Mouse (Mus musculus) megakaryocyte-erythroid progenitor cell, adult 5-6 weeks (primary cell): Measurements from ENCODE around the gene Sltm. TPM values are rescaled to one million over a fixed set of nuclear protein-coding genes. Genes with fewer than 3 reads are reported as not detected.
A peak's percentile ranks its signal among the peaks of the same experiment; 100 is the strongest.

ENCODE experiments used
- ATAC-seq: replicated peaks from 2 replicates; pipeline ENCODE4 v1.8.0; 2016; ENCODE audit warnings: mild to moderate bottlenecking, inconsistent platforms; ENCODE audit not compliant: severe bottlenecking, poor library complexity, low FRiP score, low TSS enrichment
- total RNA-seq, 2 experiments: library from RNA; stranded (forward) in 1 of 2; stranded (reverse) in 1 of 2; fragments of 200-1000, 215-1000 nt in 1 of 2; fragments of >200 nt in 1 of 2; fragmentation: Nextera tagmentation in 1 of 2; gene quantifications; 2 replicates each; pipeline ENCODE4 v1.2.3; 2014 to 2017

The Sltm gene
- 95.7 and 102 TPM in 2 replicates for total RNA-seq (2014; fragmentation: Nextera tagmentation)
- total RNA-seq (2017), result 122 and 145 TPM in 2 replicates

DNA sequence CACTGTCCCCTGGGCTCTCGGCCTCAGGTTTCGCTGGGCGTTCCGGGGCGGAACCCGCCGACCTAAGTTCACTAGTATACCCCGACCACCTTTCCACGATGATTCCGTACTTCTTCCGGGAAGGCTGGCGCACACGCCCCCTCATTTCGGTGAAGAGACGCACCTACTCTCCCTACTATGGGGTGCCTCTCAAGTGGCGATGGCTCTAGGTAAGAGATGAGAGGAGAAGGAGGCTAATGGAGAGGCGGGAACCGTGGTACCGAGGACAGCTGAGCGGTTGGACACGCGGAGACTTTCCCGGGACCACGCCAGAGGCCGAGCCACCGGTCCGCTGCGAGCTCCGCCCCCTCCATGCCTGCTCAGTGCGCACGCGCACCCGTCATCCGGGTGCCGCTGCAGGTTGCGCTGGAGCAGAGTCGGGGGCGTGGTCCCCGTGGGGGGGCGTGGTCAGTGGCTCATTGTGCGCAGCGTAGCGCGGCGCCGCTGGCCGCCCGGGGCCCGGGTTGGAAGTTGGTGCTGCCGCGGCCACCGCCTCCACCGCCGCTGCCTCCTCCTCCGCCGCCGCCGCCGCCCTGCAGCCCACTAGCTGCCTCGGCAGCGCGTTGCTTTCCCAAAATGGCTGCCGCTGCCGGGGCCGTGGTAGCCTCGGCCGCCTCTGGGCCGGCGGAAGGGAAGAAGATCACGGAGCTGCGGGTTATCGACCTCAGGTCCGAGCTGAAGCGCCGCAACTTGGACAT lies at the start of gene Sltm:
Gene Sltm, plus strand, starts transcription at position 450 of the 737 bp plus-strand sequence.
- ATAC-seq, result peak; percentile 90

DNA sequence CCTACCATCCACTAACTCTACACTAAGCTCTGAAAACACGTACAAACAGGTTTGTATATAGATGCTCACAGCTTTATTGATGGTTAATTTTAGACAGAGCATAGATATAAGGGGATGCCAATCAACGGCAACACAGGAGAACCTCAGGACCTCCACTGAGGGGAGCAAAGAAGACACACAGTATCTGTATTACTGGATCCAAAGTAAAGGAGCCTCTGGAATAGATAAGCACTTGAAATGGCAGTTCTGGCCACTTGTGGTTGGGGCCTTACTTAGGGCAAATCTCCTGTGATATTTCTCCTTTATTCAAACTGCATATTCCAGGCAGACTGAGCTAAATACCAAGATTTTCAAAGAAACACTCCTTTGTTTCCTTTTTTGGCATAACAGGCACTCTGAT lies 49.5 kb upstream of the Sltm start:
- peak; percentile 71; the same call in 1 of the 2 replicates for ATAC-seq

DNA sequence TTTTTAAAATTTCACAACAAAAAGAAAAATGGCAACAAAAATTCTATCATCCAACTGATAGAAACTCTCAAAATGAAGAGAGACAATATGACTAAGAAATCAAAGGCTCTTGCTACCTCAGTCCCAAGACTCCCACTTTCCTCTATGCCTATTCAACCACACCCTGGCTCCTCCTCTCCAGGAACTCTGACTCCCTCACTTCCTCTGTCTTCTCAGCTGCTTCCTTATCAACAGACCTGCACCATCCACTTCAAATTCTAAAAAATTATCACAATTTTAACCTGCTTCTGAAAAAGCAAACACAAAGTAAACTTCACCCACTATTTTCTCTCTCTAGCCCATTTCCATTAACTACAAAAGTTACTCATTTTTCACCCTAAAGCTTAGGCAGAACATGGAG lies 45.6 kb upstream of the Sltm start:
- ATAC-seq, result 0 out of 2 replicates have a peak, but pooled peaks have one; percentile 47

DNA sequence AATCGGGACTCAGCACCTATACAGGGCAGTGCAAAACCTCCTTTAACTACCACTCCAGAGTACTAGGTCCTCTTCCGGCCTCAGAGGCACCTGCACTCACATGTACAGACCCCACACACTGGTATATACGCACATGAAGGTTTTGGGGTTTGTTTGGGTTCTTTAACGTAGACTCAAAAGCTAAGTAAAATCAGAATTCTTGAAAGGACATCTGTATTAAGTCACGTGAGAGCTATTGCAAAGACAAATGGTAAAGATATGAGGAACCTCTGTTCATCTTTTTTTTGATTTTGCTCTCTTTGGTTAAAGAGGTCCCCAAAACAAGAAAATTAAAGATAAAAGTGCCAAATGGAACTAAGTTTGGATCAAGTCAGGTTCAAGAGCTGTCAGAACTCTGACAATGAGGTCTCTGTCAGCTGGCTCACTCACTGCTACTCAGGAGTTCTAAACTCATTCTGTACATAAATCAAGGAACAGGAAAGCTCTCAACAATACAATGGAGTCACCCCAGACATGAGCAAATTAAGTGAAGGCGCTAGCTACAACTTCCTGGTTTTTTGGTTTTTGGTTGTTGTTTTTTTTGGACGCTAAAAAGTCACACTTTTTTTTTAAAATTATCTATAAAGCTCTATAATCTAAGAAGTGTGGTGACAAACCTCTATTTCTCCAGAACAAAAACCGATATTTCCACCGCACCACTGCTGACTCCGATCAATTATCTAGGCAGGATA lies 40.1 kb upstream of the Sltm start:
- 0 out of 2 replicates have a peak, but pooled peaks have one; percentile 32 for ATAC-seq

DNA sequence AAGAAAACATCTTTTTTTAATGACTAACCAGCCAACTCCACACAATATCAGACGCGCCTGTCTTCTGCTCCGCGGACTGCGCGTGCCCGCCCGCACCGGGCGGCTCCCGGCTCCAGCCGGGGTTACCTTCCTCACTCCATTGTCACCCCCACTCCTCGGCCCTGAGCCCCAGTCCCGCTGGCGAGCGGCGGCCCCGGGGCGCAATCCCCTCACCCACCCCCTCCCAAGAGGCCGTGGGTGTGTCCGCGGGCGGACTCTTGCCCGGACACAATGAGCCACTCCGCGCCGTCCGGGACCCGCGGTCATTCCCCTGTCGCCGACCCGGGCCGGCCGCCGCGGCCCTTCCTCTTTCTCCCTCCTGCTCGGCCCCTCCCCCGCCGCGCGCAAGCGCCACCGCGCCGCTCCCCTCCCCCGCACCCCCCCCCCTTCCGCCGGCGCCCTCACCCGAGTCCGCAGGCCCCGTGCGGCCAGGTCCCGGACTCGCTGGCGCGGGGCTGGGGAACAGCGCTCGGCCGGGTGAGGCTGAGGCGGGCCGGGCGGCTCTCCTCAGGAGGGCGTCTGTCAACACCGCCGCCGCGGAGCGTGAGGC lies 39.4 kb upstream of the Sltm start:
- ATAC-seq, result peak; percentile 67

DNA sequence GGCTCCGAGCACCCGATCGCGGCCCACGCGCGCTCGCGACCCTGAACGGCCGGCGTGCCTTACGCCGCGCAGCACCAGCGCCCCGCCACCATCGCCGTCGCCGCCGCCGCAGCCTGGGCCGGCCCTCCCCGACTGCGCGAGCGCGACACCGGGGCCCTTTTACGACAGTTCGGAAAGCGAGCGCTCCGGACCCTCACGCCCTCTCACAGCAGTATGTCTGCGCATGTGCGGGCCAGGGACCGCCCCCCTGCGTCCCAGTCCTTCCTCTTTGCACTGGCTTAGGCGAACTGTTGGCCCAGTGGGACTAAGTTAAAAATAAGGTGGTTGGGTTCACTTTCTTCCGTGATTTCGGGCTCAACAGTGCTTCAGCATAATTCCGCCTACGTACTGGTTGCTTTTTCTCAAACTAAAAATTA lies 38.9 kb upstream of the Sltm start, which contains the start of gene Rnf111:
Gene Rnf111, minus strand, starts transcription at position 100 of the 416 bp plus-strand sequence.
- ATAC-seq, result peak; percentile 98

DNA sequence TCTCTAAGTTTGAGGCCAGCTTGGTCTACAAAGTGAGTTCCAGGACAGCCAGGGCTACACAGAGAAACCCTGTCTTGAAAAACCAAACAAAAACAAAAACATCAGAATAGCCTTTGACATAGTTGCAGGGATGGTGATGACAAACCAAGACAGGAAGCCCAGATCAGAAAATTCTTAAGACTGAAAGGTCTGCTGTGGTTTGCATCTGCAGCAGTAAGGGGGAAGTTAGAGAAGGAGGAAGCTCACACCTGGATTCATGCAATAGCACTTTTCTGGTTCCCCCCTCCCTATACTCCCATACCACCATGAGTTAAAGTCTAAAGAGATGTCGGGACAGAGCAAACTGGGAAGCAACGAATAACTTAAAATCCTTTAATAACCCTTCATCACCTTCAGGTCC lies 36.4 kb upstream of the Sltm start:
- no peak for ATAC-seq

DNA sequence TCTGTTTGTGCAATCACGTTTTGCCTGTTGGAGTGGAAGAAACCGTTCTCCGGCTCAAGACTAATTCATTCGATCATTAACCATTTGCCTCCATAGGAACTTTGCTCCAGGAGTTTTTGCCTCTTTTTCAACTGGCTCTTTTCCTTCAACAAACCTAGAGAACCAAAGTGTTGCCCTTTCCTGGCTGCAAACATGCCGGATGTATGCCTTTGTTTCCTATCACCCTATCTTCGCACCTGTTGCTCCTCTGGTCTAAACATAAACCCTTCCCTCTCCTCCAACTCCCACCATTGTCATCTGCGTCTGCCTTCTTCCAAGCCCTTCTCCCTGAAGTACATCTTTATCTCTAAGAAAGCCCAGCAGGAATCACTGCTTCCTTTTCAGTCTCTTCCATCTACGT lies 35.8 kb upstream of the Sltm start:
- ATAC-seq, result no peak

DNA sequence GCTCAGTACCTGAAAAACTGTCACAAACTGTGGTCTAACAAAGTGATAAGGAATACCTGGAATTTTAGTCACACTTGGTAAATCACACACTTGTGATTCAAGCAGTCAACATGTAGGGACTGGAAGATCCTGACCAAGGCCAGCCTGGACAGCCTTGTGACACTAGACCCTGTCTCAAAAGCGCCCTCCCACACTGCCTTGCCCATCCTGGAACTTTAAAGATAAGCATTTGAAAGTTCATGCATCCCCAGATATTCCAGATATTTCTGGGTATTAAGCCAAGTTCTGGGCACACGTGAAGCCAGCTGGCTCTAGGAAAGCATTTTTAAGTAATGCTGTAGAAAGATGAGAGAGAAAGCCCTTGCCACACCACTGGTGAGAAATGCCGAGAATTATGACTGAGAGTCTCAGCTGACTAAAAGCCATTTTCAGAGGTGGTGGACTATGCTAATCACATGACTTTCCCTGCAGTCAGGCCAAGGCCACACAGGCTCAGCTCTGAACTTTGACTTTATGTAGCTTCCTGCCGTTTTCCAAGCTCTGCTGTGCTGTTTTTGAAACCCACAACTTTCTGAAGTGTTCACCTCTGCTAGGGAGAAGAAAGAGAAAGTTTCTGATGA lies 32.5 kb upstream of the Sltm start:
- ATAC-seq, result no peak

DNA sequence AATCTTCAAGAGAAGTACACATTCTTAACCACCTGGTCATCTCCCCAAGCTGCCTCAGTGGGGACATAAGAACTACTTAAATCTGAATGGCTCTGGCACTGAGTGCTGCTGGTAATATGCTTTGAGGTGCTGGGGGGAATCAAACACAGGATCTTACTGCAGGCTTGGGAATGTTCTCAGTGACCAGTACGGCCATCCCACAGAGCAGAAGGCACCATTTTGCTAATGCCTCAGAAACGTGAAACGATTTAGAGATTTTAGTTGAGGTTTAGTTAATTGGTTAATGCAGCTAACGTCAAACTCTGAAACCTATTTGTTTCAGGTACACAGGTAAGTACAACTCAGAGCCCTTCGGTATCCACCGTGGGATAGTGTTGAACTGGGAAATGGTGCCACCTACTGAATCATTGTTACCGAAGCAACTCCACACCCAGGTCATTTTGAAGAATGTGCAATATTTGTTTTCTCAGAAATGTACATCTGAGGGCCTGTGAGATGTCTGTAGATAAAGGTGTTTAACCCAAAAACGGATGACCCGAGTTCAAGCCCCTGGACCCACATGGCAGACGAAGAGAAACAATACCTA lies 31.5 kb upstream of the Sltm start:
- no peak for ATAC-seq

DNA sequence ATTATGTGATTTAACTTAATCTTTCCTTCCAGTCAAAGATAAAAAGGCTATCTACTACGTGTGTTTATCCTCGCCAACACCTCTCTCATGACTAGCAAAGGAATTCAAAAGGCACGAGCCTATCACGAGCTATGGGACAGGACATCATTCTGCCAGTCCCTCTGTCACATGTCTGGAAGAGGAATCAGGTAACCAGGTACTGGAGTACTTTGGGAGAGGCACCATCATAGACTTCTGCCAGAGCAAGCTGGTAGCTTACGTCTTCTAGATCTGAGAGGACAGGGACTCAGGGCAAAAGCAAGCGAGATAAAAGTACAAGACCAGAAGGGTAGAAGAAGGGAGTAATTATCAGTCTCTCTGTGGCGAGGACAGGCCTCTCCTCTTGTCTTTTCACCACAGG lies 30.9 kb upstream of the Sltm start:
- no peak for ATAC-seq

DNA sequence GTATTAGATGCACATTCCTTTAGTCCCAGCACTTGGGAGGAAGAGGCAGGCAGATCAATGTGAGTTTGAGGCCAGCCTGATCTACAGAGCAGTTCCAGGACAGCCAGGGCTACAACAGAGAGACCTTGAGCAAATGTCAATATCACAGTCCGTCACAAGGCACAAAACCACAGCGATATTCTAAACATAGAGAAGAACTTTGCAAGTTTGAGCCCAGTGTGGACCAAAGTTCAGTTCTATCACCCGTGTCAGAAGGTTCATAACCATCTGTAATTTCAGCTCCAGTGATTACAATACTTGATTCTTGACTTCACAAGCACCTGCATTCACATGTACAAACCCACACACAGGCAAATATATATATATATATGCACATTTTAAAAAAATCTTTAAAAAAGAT lies 21.9 kb upstream of the Sltm start:
- no peak for ATAC-seq

DNA sequence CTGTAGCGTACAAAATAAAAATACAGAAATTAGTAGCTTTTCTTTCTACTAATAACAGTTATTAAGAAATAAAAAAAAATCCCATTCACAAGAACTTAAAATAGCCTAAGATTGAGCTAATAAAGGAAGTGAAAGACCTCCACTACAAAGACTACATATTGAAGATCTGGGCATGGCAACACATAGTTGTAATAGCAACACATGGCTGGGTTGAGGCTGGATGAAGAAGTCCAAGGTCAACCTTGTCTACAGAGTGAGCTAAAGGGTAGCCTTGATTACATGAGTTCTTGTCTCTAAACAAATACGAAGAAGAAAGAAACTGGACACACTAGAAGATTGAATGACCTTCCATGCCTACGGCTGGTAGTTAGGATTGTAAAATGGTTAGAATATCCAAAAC lies 18.7 kb upstream of the Sltm start:
- no peak for ATAC-seq

DNA sequence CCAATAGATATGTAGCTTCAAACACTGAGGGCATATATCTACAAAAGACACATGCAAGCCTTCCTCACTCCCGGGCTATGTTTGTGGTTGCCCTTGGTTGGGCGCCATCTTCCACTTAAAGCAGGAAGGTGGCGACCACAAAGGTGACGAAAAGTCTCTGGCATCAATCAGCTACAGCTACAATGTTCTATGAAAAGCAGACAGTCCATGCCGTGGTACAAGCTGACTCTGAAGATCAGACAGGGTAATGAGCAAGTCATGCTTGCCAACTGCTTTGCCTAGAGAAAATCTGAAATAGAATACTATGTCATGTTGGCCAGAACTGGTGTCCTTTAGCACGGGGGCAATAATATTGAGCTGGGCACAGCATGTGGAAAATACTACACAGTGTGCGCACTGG lies 18.2 kb upstream of the Sltm start:
- 0 out of 2 replicates have a peak, but pooled peaks have one; percentile 52 for ATAC-seq

DNA sequence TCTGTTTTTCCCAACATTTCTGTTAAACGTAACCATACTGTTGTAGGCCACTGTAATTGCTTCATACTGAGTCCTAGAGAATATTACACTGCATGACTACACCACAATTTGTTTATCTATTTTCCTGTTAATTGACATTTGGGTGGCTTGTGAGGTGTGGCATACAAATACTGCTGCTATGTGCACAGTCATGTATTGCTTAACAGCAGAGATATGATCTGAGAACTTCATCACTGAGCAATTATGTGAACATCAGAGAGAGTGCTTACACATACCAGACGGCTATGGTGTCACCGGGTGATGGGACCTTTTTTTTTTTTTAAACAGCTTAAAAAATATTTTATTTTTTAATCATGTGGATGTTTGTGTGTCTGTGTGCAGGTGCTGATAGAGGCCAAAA lies 9.2 kb upstream of the Sltm start:
- peak; percentile 59 for ATAC-seq

DNA sequence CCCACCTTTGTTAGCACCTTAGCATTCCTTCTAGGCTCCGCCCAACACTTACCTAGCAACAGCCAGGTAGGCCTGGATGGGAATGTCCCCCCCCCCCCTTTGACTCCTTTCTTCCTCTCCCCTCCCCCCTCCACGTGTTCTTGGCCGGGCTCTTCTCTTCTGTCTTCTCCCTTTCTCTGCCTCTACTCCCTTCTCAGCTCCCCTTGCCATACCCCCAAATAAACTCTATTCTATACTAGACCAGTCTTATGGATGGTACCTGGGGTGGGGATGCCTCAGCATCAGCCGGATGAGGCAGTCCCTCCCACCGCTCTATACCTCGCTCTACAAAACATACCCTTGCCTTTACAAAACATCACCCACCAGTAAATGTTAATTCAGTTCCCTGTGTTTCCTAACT lies 970 bp upstream of the Sltm start:
- no peak for ATAC-seq

DNA sequence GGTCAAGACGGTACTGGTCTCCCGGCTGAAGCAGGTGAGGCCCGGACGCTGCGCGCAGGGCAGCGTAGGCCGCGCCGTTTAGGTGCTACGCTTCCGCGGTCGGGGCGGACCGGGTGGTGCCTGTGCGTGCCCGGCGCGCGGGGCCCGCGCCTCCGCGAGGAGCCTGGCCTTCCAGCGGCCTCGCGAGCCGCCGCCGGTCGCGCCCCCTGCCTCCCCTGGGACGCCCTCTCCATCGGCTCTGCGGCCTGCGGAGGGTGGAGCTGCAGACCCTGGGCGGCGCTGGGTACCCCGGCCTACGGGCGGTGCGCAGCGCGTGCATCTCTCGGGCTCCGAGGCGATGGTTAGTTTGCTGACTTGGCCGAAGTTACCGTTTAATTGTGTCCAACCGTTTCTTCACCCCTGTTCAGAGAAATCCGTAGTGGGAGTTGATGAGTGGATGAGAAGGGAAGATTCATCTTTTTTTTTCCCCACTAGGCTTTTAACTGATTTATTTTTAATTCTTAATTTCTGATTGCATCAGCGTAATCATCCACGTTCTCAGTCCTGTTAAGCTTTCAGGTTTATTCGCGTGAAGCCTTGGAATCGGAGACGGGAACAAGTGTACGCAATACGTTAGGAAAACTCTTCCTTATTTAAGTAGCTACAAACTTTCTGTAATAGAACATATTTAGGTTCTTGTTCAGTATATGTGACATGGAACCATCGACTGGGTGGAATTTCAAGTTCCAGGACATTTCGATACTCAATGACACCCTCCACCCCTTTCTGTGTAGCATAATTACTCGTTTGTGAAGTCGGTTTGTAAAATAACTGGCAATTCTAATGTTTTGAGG lies 710 bp downstream of the Sltm start:
- peak; percentile 50 for ATAC-seq

DNA sequence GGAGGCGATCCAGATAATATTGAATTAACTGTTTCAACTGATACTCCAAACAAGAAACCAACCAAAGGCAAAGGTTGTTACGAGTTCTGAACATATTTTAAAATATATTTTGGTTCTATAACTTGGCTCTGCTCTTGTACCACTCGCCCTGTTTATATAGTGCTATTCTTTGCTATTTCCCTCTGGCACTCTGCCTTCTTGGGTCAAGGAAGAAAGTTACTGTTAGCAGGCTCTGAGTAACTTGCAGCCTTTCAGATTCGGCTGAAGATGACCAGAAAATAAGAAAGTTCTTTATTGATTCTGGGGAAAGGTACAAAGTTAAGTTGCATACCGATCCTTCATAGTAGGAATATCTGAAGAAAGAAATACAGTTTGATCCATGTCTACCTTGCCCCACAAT lies 1.4 kb downstream of the Sltm start:
- ATAC-seq, result no peak

DNA sequence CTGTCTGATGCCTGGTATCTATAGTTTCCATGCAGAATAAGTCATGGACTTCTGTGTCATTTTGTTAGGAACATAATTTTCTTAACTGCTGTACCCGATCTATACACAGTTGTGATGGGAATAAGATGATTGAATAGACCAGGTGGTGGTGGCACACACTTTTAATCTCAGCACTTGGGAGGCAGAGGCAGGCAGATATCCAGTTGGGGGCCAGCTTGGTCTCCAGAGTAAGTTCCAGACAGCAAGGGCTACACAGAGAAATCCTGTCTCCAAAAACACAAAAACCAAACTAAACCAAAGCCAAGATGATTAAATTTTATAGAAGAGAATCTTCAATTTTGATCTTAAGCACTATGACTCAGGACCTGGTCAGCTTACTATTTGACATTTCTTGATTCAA lies 2.3 kb downstream of the Sltm start:
- no peak for ATAC-seq
